Mouse (Mus musculus) layer of hippocampus, postnatal 25 days (tissue): ENCODE data around the gene Minar1. TPM values are rescaled to one million over a fixed set of nuclear protein-coding genes. Genes with fewer than 3 reads are reported as not detected.

Experiments
- DNase-seq, 2 experiments: peaks; one replicate each; pipeline ENCODE4 v3.0.0; 2022; ENCODE audit warnings: mixed read lengths in 2 of 2, low spot score in 1 of 2; ENCODE audit errors: extremely low spot score in 1 of 2
- total RNA-seq, 2 experiments: library from RNA; stranded (reverse); gene quantifications; 2 replicates each; pipeline ENCODE4 v1.2.3; 2021

Minar1 gene
- total RNA-seq, result 1 to 10 TPM; 2.3 to 2.6 TPM

DNA sequence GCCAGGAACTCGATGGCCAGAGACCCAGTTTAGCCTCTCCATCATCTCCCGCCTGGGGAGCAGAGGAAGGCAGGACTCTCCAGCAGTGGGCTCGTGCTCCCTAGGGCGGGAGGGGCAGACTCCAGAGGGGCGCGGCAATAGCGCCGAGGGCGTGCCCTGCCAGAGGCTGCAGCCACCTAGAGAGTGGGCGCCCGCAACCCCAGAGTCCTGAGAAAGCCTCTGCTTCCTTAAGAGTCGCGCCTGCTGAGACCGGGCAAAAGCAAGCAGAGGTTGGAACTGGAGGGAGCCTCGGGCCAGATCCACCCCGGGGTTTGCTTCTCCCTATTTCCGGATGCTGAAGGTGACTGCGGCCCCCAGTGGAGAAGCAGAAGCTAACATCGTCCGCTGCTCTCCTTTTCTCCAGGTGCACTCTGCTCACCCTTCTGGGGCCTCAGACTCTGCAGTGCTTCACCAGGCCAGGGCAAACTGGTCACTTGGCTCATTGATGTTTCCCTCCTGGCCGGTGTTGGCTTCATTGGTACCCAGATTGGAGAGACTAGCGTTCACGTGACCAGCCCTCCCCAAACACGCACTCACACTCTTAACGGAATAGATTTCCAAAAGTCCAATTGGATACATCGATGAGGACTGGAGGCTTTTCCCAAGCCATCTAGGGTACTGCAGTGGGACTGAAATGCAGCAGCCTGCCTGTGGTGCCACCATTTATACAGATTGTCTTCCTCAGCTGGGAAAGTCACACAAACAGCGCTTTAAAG lies at the start of gene Minar1:
TSS of gene Minar1 (minus strand) at position 120 of the 755 bp plus-strand sequence.
- peak; percentile 11 to 15 for DNase-seq

DNA sequence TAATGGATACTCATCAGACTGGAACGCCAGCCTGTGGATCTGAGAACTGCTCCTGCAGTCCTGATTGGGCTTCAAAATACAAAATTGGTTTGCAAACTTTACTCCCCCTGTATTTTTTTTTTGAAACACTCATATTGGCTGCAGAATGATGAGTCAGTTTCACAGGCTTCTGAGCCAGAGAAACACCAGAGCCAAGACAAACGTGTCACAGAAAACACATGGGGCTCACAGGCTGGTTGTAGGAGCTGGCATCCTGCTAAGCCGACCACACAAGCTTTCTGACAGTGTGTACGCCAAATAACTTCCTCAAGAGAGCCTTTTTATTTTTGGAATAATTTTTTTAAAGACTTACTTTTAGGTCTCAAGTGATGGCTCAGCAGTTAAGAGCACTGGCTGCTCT lies 47.0 kb upstream of the Minar1 start:
- DNase-seq, result no peak

DNA sequence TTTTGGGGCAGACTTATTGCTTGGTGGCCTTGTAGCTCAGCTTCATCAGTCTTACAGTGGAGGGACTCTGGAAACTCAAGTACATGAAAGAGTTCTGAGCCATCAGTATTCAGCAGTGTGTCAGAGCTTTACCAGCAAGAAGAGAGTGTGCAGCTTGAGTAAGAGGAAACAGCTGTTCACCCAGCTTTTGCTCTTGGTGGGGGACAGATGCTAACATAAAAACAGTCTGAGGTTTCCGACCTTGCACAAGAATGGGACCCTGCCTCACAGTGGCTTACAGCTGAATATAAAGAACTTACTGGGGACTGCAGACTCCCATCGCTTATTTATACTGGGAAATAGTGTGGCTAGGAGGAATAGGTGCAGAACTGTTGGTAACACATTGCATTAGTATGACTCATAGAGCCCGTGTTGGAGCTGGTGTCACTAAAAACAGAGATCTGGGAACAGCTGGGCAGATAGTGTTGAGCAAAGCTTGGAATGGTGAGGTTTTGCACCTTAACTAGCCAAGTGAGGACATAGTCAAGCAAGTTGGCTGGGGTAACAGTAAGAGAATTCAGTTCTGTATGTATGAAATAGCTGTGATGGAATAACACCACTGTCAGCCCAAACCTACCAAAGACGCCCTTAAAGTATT lies 44.5 kb upstream of the Minar1 start:
- DNase-seq, result no peak

DNA sequence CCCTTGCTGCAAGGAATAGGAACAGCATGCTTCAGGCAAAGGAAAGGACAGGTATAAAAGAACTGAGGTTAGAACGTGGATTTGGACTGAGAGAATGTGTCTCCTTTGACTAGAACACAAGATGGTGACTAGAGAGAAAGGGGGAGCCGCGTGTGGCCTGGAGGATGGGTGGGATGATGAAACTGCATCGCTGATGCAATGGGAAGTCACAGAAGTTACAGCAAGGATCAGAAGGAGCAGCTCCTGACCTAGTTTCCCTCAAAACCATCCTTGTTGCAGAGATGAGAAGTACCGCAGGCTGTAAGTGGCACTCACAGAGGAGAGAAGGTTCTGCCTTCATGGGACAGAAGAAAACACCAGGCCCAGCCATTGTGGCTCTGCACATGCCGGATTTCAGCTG lies 28.0 kb upstream of the Minar1 start:
- DNase-seq, result no peak

DNA sequence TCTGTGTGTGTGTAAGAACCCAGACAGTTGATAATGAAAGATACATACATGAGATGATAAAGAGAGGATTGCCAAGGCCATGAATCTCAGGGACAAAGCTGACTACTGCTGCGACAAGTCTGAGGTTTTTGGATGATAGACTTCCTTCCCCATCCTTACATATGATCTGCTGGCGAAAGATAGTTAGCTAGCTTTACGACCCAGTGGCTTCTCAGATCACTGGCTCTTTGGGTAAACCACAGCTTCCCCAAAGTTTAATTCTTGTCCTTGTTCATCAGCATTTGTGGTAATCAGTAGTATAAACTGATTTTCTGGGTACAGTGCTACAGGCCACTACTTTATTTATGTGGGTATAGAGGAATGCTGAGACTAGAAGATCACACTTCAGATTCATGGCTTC lies 14.5 kb upstream of the Minar1 start:
- no peak for DNase-seq

DNA sequence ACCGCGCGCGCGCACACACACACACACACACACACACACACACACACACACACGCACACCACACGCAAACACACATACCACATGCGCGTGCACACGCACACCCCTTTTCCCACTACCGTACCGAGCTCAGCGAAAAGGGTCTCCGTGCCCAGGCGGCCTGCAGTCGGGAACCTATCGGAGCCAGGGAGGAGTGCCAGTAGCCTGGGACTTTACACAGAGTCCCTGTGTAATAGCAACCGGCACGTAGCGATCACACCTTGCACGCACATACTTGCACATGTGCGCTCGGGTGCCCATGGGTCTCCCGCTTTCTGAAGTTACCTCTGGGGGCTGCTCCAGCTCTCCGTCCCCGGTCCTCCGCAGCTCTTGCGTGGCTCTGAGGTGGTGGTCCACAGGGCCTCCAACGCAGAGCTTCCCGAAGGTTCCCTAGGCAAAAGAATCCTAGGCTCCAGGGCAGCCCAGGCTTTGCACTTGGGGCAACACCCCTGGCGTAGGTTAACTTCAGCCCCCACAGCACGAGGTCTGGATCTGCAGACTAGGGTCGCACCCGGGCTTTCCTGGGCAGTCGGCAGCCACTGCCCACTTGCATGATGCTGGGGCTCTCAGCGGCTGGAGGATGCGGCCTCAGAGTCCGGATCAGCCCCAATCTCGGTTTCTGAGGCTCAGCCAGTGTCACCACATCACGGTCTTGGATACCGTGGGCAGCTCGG lies 474 bp downstream of the Minar1 start:
- no peak for DNase-seq

DNA sequence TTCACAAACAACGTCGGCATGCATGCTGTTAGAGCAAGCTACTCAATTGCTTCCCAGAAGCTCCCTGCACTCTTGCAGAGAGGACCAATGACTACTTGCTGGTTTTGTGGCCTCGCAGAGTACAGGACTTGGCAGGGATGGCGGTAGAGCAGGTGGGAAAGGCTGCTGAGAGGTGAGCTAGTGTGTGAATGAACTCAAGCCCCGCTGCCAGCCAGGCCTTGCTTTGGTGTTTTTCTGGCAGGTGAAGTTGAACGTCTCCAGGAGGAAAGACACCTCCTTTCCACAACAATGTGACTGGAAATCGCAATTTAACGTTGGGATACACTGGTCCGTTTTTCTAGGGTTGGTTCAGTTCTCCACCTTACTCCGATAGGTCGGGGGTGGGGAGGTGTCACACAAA lies 1.2 kb downstream of the Minar1 start:
- no peak for DNase-seq

DNA sequence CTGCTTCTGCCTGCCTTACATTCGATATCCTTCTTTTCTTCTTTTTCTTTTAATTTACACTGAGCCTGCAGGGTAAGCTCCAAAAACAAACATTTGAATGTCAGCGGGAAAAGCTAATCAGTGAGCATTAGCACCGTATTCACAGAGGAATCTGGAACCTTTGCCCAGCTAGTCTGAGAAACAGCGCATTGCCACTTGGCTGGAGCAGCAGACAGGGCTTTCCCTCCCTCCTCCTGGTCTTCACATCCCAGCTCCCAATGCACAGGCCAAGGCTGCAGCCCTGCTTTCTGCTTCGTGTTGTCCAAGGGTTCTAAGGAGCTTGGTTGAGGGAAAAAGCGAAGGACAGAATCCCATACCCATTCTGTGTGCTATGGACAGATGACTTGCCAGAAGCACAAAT lies 2.6 kb downstream of the Minar1 start:
- no peak for DNase-seq

DNA sequence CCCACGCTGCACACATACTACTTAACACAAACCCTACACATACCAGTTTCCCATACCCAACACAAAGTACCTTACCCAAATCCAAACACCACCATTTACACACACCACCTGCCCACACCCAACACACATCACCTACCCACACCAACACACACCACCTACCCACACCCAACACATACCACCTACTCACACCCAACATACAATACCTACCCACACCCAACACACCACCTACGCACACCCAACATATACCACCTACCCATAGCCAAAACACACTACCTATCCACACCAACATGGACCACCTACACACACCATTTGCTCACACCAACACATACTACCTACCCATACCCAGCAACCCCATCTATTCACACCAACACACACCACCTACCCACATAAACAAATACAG lies 6.0 kb downstream of the Minar1 start:
- no peak for DNase-seq

DNA sequence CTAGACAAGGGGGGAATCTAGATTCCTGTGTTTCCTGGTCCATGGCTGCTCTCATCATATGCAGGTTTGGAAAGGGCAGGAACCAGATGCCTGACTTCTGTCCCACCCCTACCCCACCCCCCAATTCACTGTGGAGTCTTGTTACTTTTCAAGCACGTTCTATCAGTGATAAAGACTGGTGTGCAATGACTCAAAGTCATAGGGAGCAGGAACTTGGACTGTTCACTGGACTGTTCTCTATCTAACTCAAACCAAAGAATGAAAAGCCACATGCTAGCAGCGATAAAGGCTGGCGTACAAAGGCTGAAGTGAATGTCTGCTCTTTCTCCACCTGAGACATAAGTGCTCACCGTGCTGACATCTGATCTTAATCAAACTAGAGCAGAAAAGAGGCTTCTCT lies 12.3 kb downstream of the Minar1 start:
- no peak for DNase-seq

DNA sequence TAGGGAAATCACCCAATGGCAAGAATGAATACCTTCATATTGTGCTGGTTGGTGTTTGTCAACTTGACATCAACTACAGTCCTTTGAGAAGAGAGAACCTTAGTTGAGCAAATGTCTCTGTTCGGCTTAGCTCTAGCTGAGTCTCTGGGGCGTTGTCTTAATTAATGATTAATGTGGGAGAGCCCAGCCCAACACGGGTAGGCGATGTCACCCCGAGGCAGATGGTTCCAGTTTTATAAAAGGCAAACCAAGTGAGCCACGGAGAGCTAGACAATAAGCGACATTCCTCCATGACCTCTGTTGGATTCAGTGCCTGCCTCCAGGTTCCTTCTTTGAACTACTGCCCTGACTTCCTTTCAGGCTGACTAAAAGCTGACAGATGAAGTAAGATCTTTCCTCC lies 15.6 kb downstream of the Minar1 start:
- DNase-seq, result no peak

DNA sequence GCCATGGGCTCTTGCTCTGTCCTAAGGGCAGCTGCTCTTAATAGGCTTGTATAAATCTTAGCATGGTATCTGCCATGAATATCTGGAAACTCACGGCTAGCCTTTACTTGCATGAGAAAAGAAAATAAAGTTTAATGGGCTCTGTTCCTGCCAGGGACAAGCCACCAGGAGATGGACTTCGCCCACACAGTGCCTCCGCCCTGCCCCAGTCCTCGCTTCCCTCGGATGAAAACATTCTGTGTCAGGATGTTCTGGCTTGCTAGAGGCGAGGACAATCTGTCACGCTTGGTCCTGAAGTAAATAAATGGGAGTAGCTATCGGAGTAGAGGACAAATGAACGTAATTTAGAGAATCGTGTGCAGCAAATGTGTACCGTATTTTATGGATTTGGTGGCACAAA lies 16.7 kb downstream of the Minar1 start:
- DNase-seq, result no peak

DNA sequence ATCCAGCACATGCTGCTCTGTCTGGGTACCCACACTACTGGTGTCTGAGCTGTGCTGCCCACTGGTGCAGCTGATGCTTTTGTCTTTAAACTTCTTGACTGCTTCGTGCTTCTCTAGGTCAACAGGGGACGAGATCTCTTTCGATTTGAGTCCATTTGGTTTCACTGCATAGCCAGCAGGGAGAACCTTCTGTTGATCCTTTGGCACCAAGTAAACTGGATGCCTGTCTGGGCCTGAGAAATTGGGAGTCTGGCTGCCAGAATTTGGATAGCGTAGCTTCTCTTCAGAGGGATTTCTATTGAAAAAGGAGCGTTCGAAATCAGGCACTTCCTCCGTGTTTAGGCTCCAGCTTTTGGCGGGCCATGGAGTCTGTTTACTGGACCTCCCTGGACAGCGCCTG lies 21.0 kb downstream of the Minar1 start:
- no peak for DNase-seq

DNA sequence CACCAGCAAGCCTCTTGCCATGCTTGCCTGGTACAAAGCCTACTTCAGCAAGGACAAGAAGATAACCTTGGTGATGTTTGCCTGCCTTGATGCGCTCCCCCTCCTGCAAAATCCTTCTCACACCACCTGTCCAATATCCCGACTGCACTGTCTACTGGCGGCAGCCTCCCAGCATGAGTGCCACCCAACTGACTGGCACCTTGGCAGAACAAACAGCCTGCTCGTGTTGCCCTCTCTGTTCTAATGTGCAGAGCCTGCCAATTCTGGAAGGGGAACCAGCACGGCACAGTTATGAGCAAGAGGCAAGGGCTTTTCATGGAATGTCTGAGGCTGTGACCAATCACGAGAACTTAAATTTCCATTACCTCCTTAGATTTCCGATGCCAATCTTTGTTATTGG lies 22.2 kb downstream of the Minar1 start:
- no peak for DNase-seq

DNA sequence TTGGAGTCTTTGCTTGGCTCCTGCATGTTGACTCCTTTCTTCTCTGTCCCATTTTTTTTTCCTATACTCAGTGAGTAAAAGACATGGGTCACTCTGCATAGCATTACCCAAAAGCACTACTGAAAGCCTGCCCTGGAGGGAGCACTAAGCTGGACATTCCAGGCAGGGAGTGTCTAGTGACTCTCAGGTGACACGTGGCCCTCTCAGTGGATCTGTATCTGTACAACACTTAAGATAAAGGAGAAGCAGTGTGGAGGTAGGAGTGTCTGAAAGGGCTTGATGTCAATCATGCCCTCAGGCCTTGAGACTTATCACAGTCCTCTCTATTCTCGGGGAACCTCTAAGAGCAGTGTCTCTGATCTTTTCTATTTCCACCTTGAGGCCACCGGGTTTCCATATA lies 25.9 kb downstream of the Minar1 start:
- no peak for DNase-seq

DNA sequence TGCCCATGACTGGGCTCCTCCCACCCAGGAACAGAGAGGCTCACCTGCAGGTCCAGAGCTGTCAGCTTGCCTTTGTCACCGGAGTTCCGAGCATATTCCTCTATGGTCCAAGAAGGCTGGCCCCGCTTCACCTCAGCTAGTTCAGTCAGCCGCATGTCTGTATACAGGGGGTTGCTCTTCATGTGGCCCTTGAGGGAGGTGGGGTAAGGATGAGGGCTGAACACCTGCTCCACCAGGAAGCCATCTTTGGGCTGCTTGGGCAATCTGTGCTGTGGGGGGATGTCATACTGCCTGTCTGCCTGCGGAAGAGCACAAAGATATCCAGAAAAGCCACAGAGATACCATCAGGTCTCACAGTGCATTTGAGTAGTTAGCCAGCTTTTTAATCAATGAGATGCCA lies 26.5 kb downstream of the Minar1 start:
- no peak for DNase-seq

DNA sequence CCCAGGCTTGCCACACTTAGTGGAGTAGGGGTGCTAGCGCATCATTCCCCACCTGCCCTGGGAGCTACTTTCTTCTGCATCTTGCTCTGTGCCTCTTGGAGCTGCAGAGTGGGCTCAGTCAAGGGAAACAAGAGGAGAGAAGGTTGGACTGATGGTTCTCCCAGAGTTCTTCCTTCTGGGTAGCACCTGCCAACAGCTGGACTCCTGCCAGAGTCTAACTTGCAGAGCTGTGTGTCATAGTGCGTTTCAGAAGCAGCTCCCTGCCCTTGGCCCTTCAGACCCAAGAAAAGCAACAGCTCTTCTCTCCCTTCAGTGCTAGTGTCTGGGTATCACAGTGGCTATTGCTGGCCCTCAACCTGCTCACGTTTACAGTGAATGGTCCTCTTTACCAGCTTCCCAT lies 30.5 kb downstream of the Minar1 start:
- no peak for DNase-seq

DNA sequence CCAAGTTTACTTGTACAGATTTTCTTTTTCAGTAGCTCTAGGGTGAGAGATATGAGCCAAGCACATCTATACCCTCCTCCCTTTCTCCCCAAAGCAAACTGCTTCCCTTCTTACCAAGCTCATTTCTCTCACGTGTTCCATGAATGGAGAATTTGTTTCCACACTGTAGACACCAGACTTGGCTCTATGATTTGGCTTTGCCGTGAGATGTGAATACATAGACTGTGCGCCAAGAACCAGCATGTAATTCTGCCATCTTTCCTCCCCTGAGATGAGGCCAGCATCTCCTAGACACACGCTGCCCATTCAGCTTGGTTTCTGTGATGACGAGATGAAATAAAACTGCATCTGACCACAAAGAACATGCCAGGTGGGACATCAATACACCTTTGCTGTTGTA lies 44.5 kb downstream of the Minar1 start:
- no peak for DNase-seq

DNA sequence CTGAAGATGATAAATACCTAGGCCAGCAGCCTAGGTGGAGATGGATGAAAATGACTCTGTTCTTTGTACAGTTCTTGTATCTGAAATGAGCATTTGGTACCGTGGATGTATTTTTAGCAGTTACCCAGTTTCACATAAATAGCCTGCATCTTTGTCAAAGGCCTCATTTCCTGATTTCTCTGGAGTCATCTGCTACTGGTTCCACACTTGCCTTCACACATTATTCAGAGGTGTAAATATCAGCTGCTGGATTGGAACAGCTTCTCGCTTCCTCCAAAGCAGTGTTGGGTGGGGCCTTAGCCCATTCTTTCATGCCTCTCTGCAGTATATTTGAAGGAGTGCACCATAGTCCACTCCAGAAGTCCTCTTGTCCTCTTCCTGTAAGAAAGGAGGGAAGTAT lies 70.3 kb downstream of the Minar1 start:
- DNase-seq, result no peak
